Mouse (Mus musculus) ovary, adult 18-20 months (tissue): ENCODE measurements around the gene a.
"Not testable (repeated sequence)": the region's sequence is repeated elsewhere in the genome, so short reads cannot be mapped to it uniquely, and the experiment has no call there.

Source experiments
- DNase-seq: peaks from one replicate; pipeline ENCODE4 v3.0.0; 2022; ENCODE audit warnings: low spot score, mixed read lengths

a gene

DNA sequence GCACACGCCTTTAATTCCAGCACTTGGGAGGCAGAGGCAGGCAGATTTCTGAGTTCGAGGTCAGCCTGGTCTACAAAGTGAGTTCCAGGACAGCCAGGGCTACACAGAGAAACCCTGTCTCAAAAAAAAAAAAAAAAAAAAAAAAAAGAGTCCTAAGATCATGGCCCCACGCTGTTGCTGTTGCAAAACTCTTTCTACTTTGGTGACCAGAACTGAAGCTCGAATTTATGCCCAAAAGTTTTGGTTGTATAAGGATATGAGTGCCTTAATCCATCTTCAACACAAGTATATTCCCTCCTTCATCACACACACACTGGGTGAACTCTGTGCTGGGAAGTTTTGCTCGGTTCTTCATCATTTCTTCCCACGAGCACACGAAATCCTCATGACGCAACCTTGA, 262.3 kb downstream of the a start:
- not testable (repeated sequence) for DNase-seq

GRCm38 (mm10) chr2:155054672-155055071, 263.5 kb downstream of the a start:
- no peak for DNase-seq

DNA sequence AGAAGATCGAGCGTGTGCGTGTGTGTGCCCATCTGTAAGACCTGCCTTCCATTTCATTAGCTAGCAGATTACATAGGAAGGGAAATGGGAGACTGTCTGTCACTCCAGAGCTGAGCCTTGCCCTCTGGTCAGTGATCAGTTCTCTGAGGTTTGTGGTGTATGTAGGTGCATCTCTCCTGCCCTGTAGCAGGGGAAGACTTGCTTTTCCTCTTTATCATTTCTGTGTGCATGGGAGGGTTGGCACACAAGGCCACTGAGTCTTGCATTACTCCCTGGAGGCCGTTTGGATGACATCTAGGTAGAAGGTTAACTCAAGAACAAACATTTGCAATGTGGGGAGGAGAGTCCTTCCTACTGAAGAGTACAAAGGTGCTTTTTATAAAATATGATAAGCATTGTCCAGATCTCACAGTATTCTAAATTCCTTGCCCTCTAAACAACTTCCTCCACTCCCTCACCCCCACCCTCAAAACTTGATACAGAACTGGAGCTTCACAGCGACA, 264.9 kb downstream of the a start:
- DNase-seq: no peak

- DNase-seq: no peak
These were observed 266.2 kb downstream of the a start for GRCm38 (mm10) chr2:155057361-155057760.

- no peak for DNase-seq
These were observed 279.8 kb downstream of the a start for GRCm38 (mm10) chr2:155071027-155071426.

DNA sequence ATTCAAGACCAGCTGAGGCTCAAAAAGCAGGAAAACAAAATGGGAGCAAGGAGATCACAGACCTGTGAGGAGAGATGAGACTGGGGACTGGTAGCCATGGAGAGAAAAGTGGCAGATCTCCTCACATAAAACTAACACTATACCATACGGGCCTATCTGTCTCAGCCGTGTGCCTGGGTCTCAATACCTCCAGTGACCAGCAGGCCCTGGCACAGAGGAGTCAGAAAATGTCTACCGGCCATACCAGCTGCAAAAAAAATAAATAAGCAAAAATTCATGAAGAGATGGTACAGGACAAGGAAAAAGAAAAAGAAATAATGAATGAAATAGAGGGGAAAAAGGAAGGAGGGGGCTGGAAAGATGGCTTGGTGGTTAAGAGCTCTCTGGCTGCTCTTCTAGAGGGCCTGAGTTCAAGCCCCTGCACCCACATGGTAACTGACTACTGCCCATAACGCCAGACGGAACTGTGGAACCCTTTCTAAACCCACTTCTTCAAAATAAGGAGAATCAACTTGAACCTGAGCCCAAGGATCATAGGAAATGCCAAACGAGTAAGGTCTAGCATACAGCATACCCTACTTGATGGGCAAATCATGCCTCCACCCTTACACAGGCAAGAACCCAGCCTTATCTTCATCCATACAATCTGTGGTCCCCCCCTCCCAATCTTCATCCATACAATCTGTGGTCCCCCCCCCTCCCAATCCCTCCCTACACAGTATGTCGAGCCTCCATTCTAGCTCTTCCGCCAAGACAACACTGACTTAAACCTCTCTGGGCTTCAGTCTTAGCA, 281.3 kb downstream of the a start:
- no peak for DNase-seq

GRCm38 (mm10) chr2:155073347-155073746, 282.1 kb downstream of the a start:
- DNase-seq: no peak

DNA sequence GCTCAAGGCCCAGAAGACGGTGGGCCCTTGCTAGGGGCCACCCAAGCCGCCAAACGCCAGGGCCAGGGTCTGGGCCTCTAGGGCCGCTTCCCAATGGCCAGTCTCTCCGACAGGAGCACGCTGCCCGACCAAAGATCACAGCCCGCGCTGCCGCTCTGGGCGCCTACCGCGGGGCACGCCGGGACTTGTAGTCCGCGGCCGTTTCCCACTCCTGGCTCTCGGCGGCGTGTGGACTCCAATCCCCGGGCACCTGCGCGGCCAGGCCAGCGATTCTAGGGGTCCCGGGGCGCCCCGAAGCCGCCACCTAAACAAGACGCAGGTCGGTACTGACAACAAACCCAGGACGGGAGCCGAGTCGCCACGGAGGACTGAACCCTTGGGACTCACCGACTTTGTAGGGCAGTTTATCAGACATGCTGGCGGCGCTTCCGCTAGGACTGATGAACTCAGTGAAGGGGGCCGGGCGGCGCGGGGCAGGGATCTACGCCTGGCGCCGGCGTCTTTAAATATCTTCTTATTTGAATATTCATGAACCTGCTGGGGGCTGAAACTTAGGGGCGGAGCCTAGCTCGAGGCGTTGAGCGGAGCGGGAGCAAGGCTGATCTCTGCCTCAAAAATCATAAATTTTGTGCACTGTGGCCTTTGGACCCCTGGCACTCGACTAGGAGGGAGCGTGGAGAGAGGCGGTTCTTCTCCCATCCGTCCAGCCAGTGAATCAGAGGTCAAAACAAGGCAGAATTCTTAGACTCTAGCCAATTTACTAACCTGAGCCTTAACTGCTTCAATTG, 283.0 kb downstream of the a start, which contains the start of gene Ahcy:
Gene Ahcy, minus strand, starts transcription at position 520 of the 788 bp plus-strand sequence.
- DNase-seq: peak; percentile 81

DNA sequence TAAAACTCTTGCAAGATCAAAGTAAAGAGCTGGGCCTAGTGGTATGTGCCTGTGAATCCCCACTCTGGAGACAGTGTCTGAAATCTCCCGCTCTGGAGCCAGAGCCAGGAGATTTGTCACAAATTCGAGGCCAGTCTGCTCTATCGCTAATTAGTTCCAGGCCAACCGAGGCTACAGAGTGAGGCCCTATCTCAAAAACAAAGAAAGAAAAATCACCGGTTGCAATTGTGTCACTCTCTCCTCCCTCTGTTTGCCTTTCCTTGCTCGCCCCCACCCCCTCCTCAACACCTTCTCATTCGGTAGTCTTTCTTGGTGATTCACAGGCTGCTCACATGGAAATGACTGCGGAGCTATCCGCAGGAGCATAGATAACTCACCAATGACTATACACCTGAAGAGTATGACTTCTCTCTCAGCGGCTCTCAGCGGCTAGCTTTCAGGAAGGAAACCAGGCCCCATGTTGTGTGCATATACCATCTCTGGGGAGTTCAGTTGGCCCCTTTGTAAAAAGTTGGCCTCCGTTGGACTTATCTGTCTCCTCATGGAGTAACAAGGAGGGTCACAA, 283.6 kb downstream of the a start:
- no peak for DNase-seq

DNA sequence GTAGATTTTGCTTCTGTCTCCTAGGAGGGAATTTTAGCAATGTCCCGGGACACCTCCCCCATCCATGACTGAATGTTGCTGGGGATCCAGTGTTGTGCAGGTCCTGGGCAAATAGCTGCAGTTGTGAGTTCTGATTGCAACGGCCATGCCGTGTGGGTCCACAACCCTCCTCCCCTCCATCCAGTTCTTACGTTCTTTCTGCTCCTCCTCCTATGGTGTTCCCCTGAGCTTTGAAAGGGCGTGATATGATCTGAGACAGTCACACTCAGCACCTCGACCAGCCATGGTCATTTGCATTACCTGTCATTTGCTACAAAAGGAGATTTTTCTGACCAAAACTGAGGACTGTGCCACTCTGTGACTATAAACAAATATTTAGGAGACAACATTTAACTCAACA, 284.4 kb downstream of the a start:
- no peak for DNase-seq

- no peak for DNase-seq
These were observed 288.4 kb downstream of the a start for GRCm38 (mm10) chr2:155079500-155080178.

- no peak for DNase-seq
These were observed 289.0 kb downstream of the a start for GRCm38 (mm10) chr2:155080179-155080530.

DNA sequence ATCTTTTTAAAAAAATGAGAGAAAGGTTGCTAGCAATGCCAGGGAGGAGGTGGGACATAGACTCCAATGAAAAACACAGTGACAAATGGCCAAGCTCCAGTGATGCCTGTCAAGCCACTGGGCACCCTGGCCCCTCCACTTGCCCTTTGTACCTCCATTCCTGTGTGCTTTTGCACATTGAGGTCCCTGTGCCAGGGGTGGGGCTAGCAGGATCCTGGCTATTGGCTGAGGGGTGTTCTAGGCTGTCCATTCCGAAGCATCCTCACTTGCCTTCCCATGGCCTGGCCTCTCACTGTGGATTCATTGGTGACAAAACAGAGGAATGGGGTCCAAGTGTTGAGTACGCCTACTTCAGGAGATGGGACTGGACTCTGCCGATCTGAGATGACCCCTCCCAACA, 289.9 kb downstream of the a start:
- no peak for DNase-seq

GRCm38 (mm10) chr2:155082121-155082803, 291.1 kb downstream of the a start:
- peak; percentile 38 for DNase-seq

- no peak for DNase-seq
These were observed 293.3 kb downstream of the a start for GRCm38 (mm10) chr2:155084546-155084945.

DNA sequence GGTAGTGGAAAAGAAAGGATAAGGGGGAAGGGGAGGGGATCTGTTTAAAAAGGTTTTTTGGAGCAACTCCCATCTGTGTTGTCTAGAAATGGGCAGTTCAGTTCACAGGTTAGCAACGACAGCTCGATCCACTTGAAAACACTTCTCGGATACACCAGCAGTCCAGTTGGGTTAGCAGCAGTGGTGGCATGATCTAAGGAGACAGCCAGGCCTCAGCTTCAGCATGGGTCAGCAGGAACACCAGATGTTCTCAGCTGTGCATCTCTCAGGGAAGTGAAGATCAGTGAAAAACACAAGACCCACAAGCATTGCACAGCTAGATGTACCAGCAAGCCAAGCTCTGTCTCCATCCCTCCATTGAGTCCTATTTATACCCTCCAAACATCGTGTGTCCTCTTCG, 295.1 kb downstream of the a start:
- DNase-seq: no peak

DNA sequence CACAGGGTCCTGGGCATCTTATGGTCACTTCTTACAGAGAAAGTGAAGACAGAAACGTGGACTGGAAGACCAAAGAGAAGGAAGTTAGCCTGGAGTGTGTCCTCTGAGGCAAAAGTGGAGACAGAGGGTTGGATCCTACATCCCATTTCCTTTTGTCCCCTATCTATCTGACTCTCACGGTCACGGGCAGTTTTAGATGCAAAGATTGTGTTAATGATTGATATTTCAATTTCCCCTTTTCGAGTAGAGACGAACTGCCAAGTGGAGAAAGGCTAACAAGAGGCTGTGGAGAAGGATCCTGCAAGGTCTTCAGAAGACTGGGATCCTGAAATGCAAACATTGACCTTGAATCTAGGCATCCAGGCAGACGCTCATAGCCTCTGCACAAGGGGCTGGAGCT, 297.1 kb downstream of the a start:
- DNase-seq: no peak

DNA sequence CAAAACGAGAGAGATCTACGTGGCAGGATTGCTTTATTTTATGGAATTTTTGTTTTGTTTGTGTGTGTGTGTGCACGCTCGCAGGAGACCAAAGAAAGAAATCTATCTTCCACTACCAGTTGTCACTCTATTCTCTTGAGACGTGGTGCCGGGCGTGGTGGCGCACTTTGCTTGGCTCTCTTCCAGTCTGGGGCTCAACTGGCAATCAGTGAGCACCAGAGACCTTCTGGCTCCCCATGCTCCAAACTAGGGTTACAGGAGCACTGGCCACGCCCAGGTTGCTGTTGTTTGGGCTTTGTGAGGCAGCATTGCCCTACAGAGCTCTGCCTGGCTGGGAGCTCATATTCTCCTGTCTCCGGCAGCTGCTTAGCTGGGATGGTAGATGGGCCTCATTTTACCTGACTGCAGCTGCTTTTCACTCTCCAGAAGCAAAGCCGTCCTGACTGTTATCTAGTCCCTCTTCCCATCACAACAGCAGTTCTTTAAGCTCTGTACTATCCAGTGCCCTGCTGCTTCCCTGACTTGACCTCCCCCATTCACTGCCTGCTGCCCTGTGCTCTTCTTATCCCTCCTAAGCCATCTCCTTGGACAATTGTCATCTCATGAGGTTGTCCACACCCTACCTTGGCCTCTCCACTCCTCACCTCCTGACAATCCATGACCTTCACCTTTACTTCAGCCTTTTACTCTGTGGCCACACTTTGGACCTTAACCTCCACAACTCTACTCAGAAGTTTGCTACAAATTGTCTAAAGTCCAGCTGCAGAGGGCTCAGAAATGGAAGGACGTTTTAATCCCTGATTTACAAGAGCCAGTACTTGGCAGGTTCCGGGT, 299.9 kb downstream of the a start:
- DNase-seq: no peak

GRCm38 (mm10) chr2:155091743-155092075, 300.5 kb downstream of the a start:
- no peak for DNase-seq

DNA sequence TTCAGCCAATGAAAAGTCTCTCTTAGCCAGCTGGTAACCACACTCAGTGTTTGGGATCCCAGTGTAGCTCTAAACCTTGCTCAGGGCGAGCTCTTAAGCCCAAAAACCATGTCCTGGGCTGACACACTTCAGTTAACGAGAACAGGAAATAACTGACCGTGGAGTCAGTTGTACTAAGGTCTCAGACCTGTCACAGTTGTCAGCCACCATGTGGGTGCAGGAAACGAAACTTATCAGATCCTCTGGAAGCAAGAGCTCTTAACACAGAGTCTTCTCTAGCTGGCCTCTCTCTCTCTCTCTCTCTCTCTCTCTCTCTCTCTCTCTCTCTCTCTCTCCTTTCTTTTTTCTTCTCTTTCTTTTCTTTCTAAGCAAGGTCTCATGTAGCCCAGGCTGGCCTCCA, 302.2 kb downstream of the a start:
- DNase-seq: no peak
